Mouse (Mus musculus) megakaryocyte progenitor cell, adult 5-6 weeks (primary cell): ENCODE results near the gene Ncf4. TPM values are rescaled to one million over a fixed set of nuclear protein-coding genes. Genes with fewer than 3 reads are reported as not detected.
"Not testable (repeated sequence)": the region's sequence is repeated elsewhere in the genome, so short reads cannot be mapped to it uniquely, and the experiment has no call there.

Source experiments
- ATAC-seq: replicated peaks from 2 replicates; pipeline ENCODE4 v1.8.0; 2016; ENCODE audit warnings: mild to moderate bottlenecking, moderate TSS enrichment, inconsistent platforms; ENCODE audit not compliant: poor library complexity
- total RNA-seq, 2 experiments: library from RNA; stranded (forward) in 1 of 2; stranded (reverse) in 1 of 2; fragments of 157-497, 149-512 nt in 1 of 2; fragments of 200-1000 nt in 1 of 2; gene quantifications; 2 replicates each; pipeline versions ENCODE4 v1.2.3 to v1.2.4; 2015 to 2017

Ncf4 gene
- total RNA-seq, 2 experiments from 2014 or later: 119 to 128 TPM

DNA sequence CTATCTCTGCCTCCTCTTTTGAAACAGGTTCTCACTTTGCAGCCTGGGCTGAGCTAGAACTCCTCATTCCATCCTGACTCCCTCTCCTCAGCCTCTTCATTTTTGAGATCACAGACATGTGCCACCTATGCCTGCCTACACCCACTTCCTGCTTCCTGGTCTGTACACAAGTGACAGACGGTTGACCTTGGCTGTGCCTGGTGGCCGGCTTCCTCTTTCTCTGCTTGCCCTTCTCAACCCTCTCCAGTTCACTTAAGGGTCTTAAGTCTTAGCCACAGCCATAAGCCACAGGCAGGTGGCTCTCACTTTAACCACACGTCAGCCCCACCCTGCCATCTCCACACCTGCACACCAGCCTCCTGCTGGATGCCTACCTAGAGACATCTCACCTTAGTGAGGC lies 3.8 kb downstream of the Ncf4 start:
- peak; percentile 49 for ATAC-seq

DNA sequence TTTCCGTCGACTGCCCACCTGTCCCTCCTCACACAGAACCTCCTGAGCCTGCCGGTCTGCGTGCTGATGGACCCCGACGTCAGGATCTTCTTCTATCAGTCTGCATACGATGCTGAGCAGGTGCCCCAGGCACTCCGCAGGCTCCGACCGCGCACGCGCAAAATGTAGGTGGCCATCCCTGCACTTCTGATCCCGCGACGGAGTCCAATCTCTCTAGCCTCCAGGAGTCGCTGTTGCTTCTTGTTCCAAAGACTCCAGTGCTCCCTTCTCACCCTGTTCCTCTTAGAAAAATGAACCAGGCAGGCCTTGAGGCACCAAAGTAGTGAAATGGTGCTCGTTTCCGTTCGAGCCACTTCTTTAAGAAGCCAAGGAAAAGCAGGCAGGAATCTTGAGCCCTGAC lies 10.2 kb downstream of the Ncf4 start:
- no peak for ATAC-seq

DNA sequence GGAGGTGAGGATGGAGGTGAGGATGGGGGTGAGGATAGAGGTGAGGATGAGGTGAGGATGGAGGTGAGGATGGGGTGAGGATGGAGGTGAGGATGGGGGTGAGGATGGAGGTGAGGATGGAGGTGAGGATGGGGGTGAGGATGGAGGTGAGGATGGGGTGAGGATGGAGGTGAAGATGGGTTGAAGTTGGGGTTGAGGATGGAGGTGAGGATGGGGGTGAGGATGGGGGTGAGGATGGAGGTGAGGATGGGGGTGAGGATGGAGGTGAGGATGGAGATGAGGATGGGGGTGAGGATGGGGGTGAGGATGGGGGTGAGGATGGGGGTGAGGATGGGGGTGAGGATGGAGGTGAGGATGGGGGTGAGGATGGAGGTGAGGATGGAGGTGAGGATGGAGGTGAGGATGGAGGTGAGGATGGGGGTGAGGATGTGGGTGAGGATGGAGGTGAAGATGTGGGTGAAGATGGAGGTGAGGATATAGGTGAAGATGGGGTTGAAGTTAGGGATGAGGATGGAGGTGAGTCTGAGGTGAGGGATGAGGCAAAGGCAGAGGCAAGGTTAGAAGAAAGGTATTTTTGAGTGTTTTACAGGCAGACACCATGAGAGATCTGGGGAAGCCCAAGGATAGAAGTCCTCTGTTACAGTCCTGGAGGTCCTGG lies 12.1 kb downstream of the Ncf4 start:
- not testable (repeated sequence) for ATAC-seq

DNA sequence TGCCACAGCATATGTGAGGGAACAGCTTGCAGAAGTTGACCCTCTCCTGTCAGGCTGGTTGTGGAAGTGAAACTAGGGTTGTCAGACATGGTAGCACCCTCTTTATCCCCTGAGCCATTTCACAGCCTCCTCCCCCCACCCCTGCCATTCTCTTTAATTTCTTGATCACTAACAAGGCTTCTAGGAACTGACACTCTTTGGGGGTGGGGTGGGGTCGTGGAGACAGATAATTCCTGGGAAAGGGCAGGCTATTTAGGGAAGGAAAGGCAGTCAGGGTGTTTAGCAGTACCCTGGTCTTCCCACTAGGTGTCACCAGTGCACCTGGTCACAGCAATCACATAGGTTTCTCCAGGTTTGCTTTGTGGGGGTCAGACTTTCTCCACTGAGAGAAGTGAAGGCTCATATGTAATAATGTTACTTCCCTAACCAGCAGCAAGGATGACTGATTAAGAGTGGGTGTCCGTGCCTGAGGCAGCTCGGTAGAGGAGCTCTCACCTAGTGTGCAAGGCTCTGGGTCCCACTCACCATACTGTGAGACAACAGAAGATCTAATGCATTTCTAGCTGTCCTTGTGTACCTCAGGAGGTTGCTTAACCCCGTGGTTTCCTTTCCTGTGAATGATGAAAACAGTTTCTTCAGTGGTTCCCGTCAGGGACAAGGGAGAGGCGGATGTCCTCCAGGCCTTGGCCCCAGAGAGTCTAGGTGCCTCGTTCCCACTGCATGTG lies 12.9 kb downstream of the Ncf4 start:
- peak; percentile 63 for ATAC-seq

DNA sequence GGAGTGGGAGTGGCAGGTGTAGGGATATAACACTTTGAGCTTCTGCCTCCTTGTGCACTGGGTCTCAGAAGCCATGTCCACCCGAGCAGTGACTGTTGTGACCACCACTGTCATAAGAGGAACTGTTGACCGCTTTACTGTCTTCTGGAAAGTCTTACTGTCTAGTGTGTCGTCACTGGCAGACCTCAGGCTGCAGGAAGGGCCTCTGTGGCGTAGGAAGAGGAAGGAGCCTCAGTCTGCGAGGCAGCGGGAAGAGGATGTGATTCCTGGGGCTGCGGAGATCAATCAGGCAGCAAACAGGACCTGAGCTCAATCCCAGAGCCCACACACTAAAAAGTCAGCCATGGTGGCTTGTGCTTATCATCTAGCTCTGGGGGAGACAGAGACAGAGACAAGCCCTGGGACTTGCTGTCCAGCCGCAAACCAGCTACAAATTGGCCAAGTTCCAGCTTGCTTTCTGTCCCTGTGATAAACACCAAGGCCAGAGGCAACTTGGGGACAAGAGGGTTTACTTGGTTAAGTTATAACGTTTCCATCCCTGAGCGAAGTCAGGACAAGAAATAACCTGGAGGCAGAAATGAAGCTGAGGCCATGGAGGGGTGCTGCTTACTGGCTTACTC lies 13.8 kb downstream of the Ncf4 start:
- peak; percentile 86 for ATAC-seq

DNA sequence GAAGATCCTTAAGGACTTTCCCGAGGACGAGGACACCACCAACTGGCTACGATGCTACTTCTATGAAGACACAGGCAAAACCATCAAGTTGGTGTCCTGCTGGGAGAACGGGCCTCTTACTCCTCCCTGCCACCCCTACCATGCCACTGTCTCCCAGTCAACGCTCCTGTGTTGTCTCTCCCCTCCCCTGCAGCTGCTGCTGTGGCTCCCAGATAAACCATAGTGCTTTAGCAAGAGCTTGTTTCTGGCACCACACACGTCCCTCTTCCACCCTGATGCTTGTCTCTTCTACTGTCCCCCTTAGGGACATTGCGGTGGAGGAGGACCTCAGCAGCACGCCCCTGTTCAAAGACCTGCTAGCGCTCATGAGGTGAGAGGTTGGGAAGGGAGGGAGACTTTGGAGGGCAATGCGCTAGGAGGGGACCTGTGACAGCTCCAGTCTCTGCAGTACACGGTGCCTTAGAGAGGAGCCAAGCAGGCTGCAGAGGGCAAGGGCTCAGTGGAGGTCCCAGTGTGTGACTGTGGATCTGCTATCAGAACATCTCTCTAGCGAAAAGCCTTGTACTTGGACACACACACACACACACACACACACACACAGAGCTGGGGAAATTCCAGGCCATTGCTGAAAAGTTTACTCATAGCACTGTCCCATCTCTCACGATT lies 16.2 kb downstream of the Ncf4 start:
- 0 out of 2 replicates have a peak, but pooled peaks have one; percentile 10 for ATAC-seq

DNA sequence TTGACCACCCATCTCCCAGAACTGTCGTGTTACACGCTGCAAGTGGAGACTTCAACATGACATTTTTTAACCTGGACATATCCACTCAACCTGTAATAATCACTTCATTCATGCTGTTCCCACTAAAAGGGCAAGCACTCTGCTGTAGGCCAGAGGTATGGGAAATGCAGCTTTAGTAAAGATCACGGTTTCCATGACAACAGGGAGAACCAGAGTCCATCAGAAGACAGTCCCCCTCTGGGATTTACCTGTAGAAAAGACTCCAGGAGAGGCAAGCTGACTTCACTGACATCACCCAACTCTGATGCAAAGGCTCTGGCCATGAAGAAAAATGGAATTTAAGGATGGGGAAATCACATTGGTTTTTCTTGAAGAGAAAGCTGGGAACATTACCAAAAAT lies 18.7 kb downstream of the Ncf4 start:
- ATAC-seq: no peak

DNA sequence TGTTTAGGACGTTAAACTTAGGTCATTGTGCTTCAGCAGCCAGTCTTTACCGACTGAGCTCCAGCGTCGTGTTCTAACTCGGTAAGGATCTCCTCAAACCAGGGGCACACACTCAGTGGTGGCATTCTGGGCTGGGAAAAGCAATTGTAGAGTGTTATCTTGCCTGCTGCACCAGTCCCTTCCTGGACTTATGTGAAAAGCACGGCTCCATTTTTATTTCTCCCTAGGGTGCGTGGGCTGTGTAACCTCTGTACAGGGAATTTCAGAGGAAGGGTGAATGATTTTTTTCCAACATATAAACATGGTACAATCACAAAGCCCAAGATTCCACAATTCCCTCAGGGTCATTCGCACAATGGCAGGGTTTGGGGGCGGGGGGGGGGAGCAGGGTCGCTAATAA lies 22.8 kb downstream of the Ncf4 start:
- no peak for ATAC-seq

DNA sequence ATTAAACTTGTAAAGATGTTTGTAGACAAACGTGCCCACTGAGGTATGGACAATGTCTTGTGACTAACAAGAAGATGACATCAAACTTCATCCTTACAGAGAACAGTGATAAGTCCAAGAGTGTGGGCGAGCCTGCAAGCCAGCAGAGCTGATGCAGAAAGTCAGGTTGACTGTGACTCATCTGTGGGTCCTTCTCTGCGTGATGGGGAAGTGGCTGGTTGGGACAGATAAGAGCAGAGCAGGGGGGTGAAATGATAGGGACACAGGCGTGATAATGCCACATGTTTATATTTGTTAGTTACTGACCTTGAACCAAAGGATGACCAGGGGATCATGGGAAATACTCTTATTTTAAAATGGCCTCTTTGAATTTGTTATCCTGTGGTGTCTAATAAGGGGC lies 23.3 kb downstream of the Ncf4 start:
- ATAC-seq: peak; percentile 95

DNA sequence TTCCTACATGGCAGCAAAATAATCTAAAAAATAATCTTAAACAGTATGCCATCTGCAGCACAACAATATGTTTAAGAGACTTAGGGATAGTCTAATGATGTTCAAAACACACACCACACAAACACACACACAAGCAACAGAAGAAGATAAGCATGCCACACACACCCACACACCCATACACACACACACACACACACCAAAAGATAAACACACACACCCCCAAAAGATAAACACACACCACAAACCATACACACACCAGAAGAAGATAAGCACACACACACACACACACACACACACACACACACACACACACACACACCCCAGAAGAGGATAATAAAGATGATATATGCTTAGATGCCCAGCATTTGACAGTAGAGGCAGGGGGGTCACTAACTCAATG lies 26.6 kb downstream of the Ncf4 start:
- 0 out of 2 replicates have a peak, but pooled peaks have one; percentile 26 for ATAC-seq

DNA sequence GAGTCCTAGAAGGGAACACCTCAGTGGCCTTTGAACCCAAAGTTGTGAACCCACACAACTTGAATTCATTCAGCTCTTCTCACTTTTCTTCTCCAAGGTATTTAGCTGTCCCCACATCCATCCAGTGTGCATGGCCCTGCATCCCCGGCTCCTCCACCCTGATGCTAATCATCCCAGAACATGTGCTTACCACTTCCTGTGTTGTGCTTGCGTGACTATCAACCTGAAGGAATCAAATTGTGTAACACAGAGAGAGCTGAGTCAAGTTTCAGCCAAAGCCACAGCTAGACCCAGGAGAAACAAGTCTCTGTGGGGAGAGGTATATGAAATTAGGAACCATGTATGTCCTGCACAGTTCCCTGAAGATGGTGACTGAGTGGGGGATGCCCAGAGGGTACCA lies 33.7 kb downstream of the Ncf4 start:
- peak; percentile 81 for ATAC-seq

DNA sequence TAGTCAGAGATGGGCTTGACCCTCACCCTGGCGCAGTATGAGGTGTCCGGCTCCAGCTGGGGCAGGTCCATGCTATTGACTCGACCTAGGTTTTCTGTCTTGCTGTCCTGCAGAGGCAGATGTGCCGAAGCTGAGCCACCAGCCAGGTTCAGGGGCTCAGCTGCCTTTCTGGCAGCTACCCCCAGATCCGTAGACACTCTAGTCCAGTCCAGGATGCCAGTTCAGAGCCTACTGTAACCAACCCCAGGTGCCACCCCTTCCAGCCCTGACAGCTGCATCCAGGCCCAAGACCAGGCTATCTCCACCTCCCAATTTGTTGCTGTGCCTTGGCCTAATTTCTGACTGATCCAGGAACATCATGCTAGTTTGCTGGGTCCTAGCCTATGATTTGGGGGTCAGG lies 43.3 kb downstream of the Ncf4 start:
- ATAC-seq: no peak

DNA sequence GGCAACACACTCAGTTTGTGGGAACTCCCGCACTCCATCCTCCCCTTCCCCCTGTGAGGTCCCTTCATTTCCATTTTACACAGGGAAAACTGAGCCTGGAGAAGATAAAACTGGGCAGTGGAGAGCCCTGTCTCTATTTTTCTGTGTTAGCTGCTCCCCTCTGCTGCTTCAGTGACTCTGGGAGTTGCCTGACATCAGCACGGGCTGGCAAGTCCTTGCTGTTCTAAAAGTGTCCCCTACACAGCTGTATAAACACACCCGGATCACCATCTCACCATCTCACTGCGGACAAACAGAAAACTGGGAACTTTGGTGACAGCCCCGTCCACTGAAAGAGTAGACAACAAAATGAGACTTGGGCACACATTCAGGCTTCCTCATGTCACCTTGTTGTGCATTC lies 45.2 kb downstream of the Ncf4 start:
- not testable (repeated sequence) for ATAC-seq

DNA sequence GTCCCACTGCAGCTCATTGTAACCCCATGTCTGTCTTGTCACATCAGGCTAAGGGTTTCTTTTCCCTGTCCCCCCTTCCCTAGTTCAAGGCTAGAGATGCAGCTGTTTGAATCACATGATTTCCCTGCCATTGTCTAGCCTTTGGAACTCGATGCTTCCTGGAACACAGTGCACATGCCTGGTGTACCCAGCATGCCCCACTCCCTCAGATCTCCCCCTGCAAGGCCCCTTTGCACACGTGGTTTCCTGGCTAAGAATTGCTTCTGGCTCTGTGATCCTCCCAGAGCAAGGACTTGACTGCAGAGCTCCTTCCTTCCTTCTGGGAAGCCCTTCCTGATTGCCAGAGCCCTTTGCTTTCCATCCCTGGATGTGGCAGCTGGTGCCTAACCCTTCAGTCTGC lies 48.6 kb downstream of the Ncf4 start:
- not testable (repeated sequence) for ATAC-seq

DNA sequence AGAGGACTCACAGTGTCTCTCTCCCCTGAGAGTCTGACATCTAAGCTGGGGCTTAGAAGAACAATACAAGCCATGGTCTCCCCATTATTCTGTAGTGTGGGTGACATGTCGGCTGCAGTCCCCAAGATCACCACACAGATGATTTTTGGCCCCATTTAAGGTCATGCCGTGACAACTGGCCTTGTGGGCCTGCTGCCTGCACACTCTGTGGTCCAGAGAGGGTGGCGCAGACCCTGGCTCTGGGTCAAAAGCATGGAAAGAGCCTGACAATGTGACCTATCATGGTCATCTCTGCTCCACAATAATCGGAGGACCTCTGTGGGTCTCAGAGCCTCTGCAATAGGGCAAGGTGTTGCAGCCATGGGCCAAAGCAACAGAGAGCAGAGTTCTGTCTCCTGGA lies 49.1 kb downstream of the Ncf4 start:
- no peak for ATAC-seq

DNA sequence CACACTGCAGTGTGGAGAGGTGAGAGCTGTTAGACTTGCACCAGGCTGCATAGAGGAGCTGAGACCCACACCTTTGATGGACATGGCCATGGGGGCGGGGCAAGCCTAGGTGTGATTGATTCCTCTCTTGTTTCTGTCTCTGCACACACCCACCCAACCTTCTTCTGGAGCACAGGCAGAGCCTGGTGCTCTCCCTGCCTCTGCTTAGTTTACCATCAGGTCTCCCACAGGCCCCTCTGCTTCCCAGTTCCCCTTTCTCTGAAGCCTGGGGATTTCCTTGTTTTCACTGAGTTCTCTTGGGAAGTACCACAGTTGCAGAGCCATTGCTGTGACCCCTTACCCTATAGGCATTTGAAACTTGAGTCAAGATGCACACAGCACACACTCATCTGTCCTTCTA lies 54.0 kb downstream of the Ncf4 start:
- ATAC-seq: no peak

DNA sequence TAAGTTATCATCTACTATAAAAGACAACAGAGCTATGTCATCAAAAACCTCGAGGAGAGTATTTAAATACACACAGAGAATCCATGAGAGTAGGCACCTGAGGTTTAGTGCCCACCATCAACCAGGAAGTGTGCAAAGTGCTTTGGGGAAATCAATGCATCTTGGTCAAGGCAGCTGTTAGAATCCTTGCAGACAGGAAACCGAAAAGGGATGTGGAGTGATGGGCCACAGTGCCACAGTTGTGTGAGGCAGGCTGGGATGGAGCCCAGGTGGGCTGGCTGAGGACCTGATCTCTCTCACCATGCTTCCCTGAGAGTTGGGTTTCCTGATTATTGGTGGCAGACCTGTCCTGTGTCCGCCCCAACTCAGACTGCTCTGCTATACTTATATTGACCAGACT lies 55.0 kb downstream of the Ncf4 start:
- peak; percentile 52 for ATAC-seq

DNA sequence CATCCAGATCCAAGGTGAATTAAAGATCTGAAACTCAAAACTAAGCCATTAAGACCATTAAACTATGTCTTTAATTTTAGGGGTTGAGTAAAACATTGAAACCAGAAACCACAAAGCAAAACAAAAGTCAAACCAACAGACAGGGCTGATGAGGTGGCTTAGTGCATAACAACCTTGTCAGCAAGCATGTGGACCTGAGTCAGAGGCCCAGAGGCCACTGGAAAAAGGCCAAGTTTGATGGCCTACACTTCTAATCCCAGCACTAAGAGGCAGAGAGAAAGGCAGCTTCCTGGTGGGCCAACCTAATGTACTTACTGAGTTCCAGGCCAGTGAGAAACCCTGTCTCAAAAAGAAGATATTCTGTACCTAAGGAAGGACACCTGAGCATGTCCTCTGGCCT lies 56.2 kb downstream of the Ncf4 start:
- ATAC-seq: no peak

DNA sequence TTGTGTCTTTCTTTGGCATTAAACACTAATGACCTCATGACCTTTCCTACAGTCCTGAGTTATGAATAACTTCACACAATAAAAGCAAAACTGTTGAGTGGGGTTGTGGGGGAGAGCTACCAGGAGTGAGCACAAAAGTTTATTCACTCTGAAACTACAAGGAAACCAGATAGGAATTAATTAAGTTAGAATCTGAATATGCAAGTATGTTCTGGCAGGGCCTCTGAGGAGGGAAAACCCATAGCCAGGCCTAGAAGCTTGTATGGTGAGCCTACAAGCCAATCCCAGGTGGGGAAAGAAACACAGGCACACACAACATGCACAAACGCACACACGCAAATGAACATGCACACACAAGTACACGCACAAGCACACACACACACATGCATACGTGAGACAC lies 58.1 kb downstream of the Ncf4 start:
- ATAC-seq: no peak

DNA sequence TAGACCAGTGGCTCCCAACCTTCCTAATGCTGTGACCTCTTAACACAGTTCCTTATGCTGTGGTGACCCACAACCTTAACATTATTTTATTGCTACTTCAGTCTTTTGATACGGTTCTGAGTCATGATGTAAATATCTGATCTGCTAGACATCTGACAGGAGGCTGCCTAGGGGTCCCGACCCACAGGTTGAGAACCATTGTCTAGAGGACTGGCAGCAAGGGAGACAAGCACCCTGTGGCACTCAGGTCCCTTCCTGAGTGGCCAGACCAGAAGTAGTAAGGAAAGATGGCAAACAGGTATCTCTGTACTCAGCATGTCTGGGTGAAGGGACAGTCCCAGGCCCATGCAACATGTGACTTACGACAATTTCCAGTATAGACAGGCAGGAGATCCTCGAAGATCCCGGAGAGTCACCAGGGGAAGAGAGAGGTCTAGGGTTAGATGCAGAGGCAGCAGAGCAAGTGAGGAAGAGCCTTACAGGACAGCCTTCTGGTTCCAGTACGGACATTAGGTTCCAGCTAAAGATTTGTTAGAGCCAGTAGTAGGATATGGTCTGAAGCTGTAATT lies 59.1 kb downstream of the Ncf4 start:
- no peak for ATAC-seq

DNA sequence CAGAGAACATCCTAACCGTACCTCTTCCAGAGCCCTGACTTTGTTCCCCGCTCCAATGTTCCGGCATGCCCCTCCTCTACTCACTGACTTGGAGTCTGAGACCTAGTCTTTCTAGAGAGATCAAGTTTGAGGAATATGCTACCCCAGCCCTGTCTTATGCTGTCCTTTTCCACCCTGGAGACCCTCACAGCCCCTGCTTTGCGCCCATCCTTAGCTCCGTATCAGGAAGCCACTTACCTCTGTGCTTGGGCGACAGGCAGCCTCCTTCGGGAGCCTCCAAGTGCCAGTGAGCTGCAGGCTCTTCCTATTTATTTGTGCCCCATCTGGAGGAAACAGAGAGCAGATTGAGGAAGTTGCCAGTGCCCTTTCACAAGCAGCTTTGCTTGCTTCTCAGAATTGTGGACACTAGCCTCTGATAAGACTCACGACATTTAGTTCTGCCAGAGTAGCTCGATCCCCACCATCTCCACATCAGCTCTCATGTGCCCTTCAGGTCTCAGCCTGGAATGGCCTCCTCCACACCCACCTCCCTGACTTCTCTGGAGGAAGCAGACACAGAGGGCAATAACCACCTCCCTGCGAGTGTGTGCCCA lies 60.8 kb downstream of the Ncf4 start, which contains the start of gene Csf2rb2:
Gene Csf2rb2, minus strand, starts transcription at position 381 of the 593 bp plus-strand sequence.
- ATAC-seq: peak; percentile 78
